Mouse (Mus musculus) heart, embryonic 14.5 days (tissue): ENCODE data around the gene Il12rb2. TPM values are rescaled to one million over a fixed set of nuclear protein-coding genes. Genes with fewer than 3 reads are reported as not detected.

Experiments used
- ATAC-seq: fragments of 200-750 bp; cut with Nextera tagmentation; 2 replicates; pipeline ENCODE4 v1.8.0; 2017; ENCODE audit warnings: low read depth, moderate TSS enrichment; ENCODE audit not compliant: insufficient number of reproducible peaks, insufficient read depth, low FRiP score
- H3K27ac ChIP-seq, 2 experiments: fragments of 200-500 bp in 1 of 2; fragments of 300-500 bp in 1 of 2; sonication (generic) in 1 of 2; replicated peaks in 1 of 2; 2 replicates each; pipeline ENCODE4 v1.5.1; 2012 to 2014; ENCODE audit warnings: low read depth in 2 of 2, low read length in 2 of 2, control low read depth in 1 of 2, mild to moderate bottlenecking in 1 of 2, mixed read lengths in 1 of 2; ENCODE audit not compliant: control insufficient read depth in 1 of 2, insufficient read depth in 1 of 2
- H3K27me3 ChIP-seq: fragments of 300-500 bp; sonication (generic); 2 replicates; pipeline ENCODE4 v1.6.1; 2014; ENCODE audit warnings: mild to moderate bottlenecking, low read length, control low read depth; ENCODE audit not compliant: control insufficient read depth, insufficient read depth
- H3K36me3 ChIP-seq: fragments of 300-500 bp; sonication (generic); 2 replicates; pipeline ENCODE4 v1.6.1; 2014; ENCODE audit warnings: mild to moderate bottlenecking, control low read depth, low read length, mixed read lengths; ENCODE audit not compliant: control insufficient read depth, insufficient read depth
- H3K4me1 ChIP-seq, 2 experiments: fragments of 200-500 bp in 1 of 2; fragments of 300-500 bp in 1 of 2; sonication (generic) in 1 of 2; 2 replicates each; pipeline ENCODE4 v1.6.1; 2012 to 2014; ENCODE audit warnings: low read length in 2 of 2, control low read depth in 1 of 2, mixed read lengths in 1 of 2; ENCODE audit not compliant: control insufficient read depth in 2 of 2, insufficient read depth in 2 of 2
- H3K4me2 ChIP-seq: fragments of 300-500 bp; sonication (generic); 2 replicates; pipeline ENCODE4 v1.6.1; 2014; ENCODE audit warnings: mild to moderate bottlenecking, low read length
- H3K4me3 ChIP-seq, 2 experiments: fragments of 200-500 bp in 1 of 2; fragments of 300-500 bp in 1 of 2; sonication (generic) in 1 of 2; 2 replicates each; pipeline ENCODE4 v1.5.1; 2012 to 2014; ENCODE audit warnings: low read length in 2 of 2, mild to moderate bottlenecking in 2 of 2, control low read depth in 1 of 2, low read depth in 1 of 2, moderate library complexity in 1 of 2; ENCODE audit not compliant: control insufficient read depth in 1 of 2, insufficient read depth in 1 of 2
- H3K9ac ChIP-seq: fragments of 300-500 bp; sonication (generic); 2 replicates; pipeline ENCODE4 v1.6.1; 2014; ENCODE audit warnings: mild to moderate bottlenecking, low read length
- H3K9me3 ChIP-seq: fragments of 300-500 bp; sonication (generic); 2 replicates; pipeline ENCODE4 v1.6.1; 2016; ENCODE audit warnings: low read length, control low read depth; ENCODE audit not compliant: control insufficient read depth
- WGBS: fragments of 180-500 bp; shearing (Covaris S2); extraction: QIAGEN DNeasy Blood & Tissue Kit; methylation state at CpG from one replicate; pipeline ENCODE4 v1.1.7; 2014; 5-methylcytosine and 5-hydroxymethylcytosine counted together
- polyA plus RNA-seq: library from polyadenylated mRNA; unstranded; fragments of >200 nt; fragmentation: Nextera tagmentation; extraction: Ambion mirVana; gene quantifications from 2 replicates; pipeline ENCODE4 v1.2.1, GENCODE M21; 2014

Gene Il12rb2
- polyA plus RNA-seq, 1 experiment from 2014 or later = not detected

- Histone ChIP-seq H3K9ac (no peak overlapping the region), H3K27me3 (no peaks in the 10 kb centered on the region), H3K36me3 (no peaks in the 10 kb centered on the region), H3K4me1 (no peaks in the 10 kb centered on the region), H3K9me3 (no peaks in the 10 kb centered on the region), H3K27ac (no peak overlapping the region), H3K4me2 (no peak overlapping the region), H3K4me3 (no peak overlapping the region)
- WGBS = 90% methylated on average over 7 of the region's 7 CpGs
- no peak for ATAC-seq
Observed at GRCm38 (mm10) chr6:67243765-67244420, 132.1 kb downstream of the Il12rb2 start.

Other genes starting within 250 kb of the Il12rb2 start
- 361 and 372 TPM in 2 replicates for gene Serbp1, start 138.0 kb downstream of the Il12rb2 start, polyA plus RNA-seq
- not detected in 2 replicates for gene Il23r, start 115.7 kb upstream of the Il12rb2 start, polyA plus RNA-seq
- gene Tacstd2, start 159.6 kb upstream of the Il12rb2 start, polyA plus RNA-seq = 0.15 and 0.45 TPM in 2 replicates